Mouse (Mus musculus) hindbrain, embryonic 14.5 days (tissue): Measurements from ENCODE around the gene Dpep3. TPM values are rescaled to one million over a fixed set of nuclear protein-coding genes. Genes with fewer than 3 reads are reported as not detected.

Source experiments
- ATAC-seq: fragments of 200-750 bp; cut with Nextera tagmentation; 2 replicates; pipeline ENCODE4 v1.8.0; 2017; ENCODE audit warnings: moderate number of reproducible peaks, mild to moderate bottlenecking, moderate TSS enrichment, moderate library complexity; ENCODE audit not compliant: low FRiP score
- DNase-seq: peaks from one replicate; pipeline ENCODE4 v3.0.0-alpha.2; 2015; ENCODE audit warnings: low spot score
- H3K27ac ChIP-seq: fragments of 300-500 bp; sonication (generic); 2 replicates; pipeline ENCODE4 v1.5.1; 2014; ENCODE audit warnings: mild to moderate bottlenecking, moderate library complexity
- H3K27me3 ChIP-seq: fragments of 300-500 bp; sonication (generic); 2 replicates; pipeline ENCODE4 v1.6.1; 2014; ENCODE audit warnings: mild to moderate bottlenecking, low read length, mixed read lengths; ENCODE audit not compliant: control insufficient read depth, insufficient read depth
- H3K36me3 ChIP-seq: fragments of 300-500 bp; sonication (generic); replicated peaks from 2 replicates; pipeline ENCODE4 v1.6.1; 2014; ENCODE audit not compliant: control insufficient read depth, insufficient read depth
- H3K4me1 ChIP-seq: fragments of 300-500 bp; sonication (generic); replicated peaks from 2 replicates; pipeline ENCODE4 v1.6.1; 2014; ENCODE audit warnings: antibody characterized with exemption, low read length, mixed read lengths; ENCODE audit not compliant: control insufficient read depth, insufficient read depth
- H3K4me2 ChIP-seq: fragments of 300-500 bp; sonication (generic); replicated peaks from 2 replicates; pipeline ENCODE4 v1.6.1; 2014; ENCODE audit warnings: mild to moderate bottlenecking, moderate library complexity
- H3K4me3 ChIP-seq: fragments of 300-500 bp; sonication (generic); replicated peaks from 2 replicates; pipeline ENCODE4 v1.5.1; 2014; ENCODE audit warnings: mild to moderate bottlenecking, low read length
- H3K9ac ChIP-seq: fragments of 300-500 bp; sonication (generic); 2 replicates; pipeline ENCODE4 v1.6.1; 2014
- H3K9me3 ChIP-seq: fragments of 300-500 bp; sonication (generic); 2 replicates; pipeline ENCODE4 v1.6.1; 2016; ENCODE audit warnings: low read length; ENCODE audit not compliant: control insufficient read depth
- WGBS: fragments of 180-500 bp; shearing (Covaris S2); extraction: QIAGEN DNeasy Blood & Tissue Kit; methylation state at CpG from one replicate; pipeline ENCODE4 v1.1.7; 2014; 5-methylcytosine and 5-hydroxymethylcytosine counted together
- microRNA-seq: library from miRNA; unstranded; fragments of <30 nt; microRNA quantifications from one replicate; pipeline ENCODE4, GENCODE M21; 2016
- polyA plus RNA-seq: library from polyadenylated mRNA; unstranded; fragments of >200 nt; fragmentation: Nextera tagmentation; extraction: Ambion mirVana; gene quantifications from 2 replicates; pipeline ENCODE4 v1.2.1, GENCODE M21; 2014

The Dpep3 gene
- polyA plus RNA-seq, 1 experiment from 2014 or later: not detected

DNA sequence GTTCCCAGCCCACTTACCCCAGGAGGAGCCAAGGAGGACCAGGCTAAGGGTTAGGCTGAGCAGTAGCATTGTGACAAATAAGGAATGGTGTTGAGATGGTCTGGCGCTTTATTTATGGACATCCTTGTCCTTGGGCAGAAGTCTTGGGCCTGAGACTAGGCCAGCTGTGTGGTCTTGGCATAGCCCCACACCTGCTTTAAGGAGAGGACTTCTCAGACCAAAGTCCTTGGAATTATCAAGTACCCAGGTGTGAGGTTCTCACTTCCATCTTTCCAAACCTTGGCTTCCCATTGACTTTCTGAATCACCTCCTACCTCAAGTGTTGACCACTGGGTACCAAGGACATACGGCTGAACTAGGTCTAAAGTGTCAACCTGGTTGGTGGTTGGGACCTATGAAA, 45.5 kb downstream of the Dpep3 start, which contains the start of gene Ctrl:
TSS of gene Ctrl (minus strand) at position 101 of the 400 bp plus-strand sequence.
- Histone ChIP-seq H3K9me3 (no peaks in the 10 kb centered on the region), H3K4me2 (no peak within 1 kb of the TSS), H3K9ac (no peak within 1 kb of the TSS), H3K36me3 (peaks cover 6% of the 10 kb centered on the region; the same call in 1 of the 2 replicates), H3K4me3 (no peak within 1 kb of the TSS), H3K4me1 (peaks cover 18% of the 10 kb centered on the region), H3K27me3 (no peaks in the 10 kb centered on the region), H3K27ac (no peak within 1 kb of the TSS)
- DNase-seq (no peak), ATAC-seq (no peak)
- 94% methylated on average over 2 of the region's 2 CpGs for WGBS

DNA sequence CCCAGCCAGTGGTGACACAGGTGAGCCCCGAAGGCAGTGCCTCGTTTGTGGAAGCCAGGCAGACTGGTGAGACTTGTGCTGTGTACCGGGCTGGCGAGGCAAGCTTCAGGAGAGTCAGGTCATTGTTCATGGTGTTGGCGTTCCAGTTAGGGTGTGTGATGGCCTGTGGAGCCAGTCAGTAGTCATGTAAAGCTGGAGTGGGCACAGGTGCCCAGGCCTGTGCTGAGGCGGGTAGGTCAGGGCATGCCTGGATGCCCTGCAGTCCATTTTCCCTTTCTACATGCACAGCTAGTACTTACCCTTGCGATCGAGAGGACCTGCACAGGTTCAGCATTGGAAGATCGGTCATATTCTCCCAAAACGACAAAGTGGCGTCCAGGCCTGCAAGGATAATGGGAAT, 46.7 kb downstream of the Dpep3 start:
- DNase-seq: no peak
- Histone ChIP-seq H3K4me1 (peaks cover 10% of the 10 kb centered on the region; the same call in 1 of the 2 replicates), H3K9me3 (no peaks in the 10 kb centered on the region), H3K4me2 (no peak overlapping the region), H3K36me3 (peaks cover 6% of the 10 kb centered on the region; the same call in 1 of the 2 replicates), H3K4me3 (no peak overlapping the region), H3K27me3 (no peaks in the 10 kb centered on the region), H3K27ac (no peak overlapping the region), H3K9ac (no peak overlapping the region)
- ATAC-seq: no peak
- WGBS: 90% methylated on average over 11 of the region's 11 CpGs

DNA sequence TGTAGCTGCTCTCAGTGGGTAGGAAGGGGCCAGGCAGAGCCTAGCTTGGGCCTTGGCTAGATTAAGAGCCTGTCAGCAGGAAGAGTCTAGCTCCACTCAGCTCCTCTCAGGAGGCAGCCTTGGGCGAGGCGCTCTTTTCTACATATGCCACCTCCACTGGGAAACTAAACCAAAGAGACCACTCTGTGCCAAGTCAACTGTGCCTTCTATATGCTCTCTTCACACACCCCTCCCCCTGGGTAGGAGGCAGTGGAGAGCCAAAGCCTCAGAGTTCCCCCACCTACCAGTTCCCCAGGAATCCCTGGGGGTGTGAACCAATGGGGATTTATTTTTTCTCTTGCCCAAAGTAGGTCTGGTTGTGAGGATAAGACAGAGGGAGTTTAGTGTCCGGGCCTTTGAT, 48.0 kb downstream of the Dpep3 start:
- ATAC-seq: no peak
- H3K4me3 ChIP-seq: no peak overlapping the region
- H3K27ac ChIP-seq: no peak overlapping the region
- no peak overlapping the region for H3K4me2 ChIP-seq
- H3K9ac ChIP-seq: no peak overlapping the region
- H3K36me3 ChIP-seq: peaks cover 6% of the 10 kb centered on the region; the same call in 1 of the 2 replicates
- no peaks in the 10 kb centered on the region for H3K27me3 ChIP-seq
- DNase-seq: no peak
- H3K9me3 ChIP-seq: no peaks in the 10 kb centered on the region
- H3K4me1 ChIP-seq: peaks cover 7% of the 10 kb centered on the region; the same call in 1 of the 2 replicates
- 95% methylated on average over 3 of the region's 3 CpGs for WGBS

DNA sequence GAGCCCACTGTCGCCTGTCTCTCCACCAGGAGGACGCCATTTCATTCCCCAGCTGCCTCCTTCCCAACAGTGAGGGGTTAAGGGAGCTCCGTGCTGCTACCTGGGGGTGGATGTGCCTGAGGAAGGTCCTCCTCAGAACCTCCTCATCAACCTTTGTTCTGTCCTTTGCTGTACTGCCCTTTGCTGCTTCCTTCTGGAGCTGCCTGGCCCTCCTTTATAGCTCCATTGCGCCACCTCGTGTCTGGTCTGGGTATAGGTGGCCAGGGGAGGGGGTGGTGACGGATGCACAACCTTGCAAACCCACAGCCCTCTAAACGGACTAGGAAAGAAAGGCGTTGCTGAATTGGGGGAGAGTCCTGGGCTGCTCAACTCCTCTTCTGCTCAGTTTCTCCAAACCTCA, 48.6 kb downstream of the Dpep3 start:
- no peaks in the 10 kb centered on the region for H3K27me3 ChIP-seq
- DNase-seq (peak; percentile 86), ATAC-seq (peak; percentile 75)
- H3K27ac ChIP-seq: peak overlapping the region; percentile 79
- peak overlapping the region; percentile 29 for H3K9ac ChIP-seq
- no peak overlapping the region for H3K4me2 ChIP-seq
- peaks cover 6% of the 10 kb centered on the region; the same call in 1 of the 2 replicates for H3K36me3 ChIP-seq
- H3K4me3 ChIP-seq: no peak overlapping the region
- no peaks in the 10 kb centered on the region for H3K4me1 ChIP-seq
- 12% methylated on average over 8 of the region's 8 CpGs for WGBS
- H3K9me3 ChIP-seq: no peaks in the 10 kb centered on the region

DNA sequence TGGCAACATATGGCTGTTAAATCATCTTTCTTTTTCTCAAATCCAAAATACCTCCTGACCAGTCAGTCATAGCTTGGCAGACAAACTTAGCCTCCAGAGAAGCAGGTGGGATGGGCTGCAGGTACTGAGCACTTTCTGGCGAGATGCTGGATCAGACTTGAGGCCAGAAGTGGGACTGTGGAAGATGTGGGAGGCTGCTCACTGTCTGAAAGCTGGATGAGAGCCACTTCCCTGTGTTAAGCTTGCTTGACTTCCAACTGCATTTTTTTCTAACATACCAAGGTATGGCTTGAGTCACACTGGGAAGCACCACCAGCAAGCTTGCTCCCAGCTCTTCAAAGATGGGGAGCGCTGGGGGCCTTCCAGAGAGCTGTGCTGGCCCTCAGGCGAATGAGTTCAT, 54.1 kb downstream of the Dpep3 start:
- ATAC-seq: no peak

More for the DNA sequence above, 54.1 kb downstream of the Dpep3 start:
- Histone ChIP-seq H3K4me2 (no peak overlapping the region), H3K36me3 (peaks cover 12% of the 10 kb centered on the region; the same call in 1 of the 2 replicates), H3K27ac (no peak overlapping the region), H3K27me3 (no peaks in the 10 kb centered on the region), H3K9ac (no peak overlapping the region), H3K4me3 (no peak overlapping the region), H3K9me3 (no peaks in the 10 kb centered on the region), H3K4me1 (no peaks in the 10 kb centered on the region)
- 74% methylated on average over 3 of the region's 3 CpGs for WGBS
- no peak for DNase-seq

Small RNA genes lying within 50 kb of the gene (microRNA-seq; reads per million reads assigned to microRNA genes)
- gene Mir7074: not detected

Other genes with a start within 250 kb of the Dpep3 start
- gene Gfod2, start 220.8 kb downstream of the Dpep3 start, polyA plus RNA-seq: 62.7 and 71.7 TPM in 2 replicates
- gene Ranbp10, start 152.1 kb downstream of the Dpep3 start, polyA plus RNA-seq: 9.1 and 10.4 TPM in 2 replicates
- 0.64 and 1.4 TPM in 2 replicates for gene Tsnaxip1, start 151.7 kb downstream of the Dpep3 start, polyA plus RNA-seq
- 46.3 and 51.7 TPM in 2 replicates for gene Cenpt, start 126.2 kb downstream of the Dpep3 start, polyA plus RNA-seq
- gene Thap11, start 124.3 kb downstream of the Dpep3 start, polyA plus RNA-seq: 46.2 and 51.2 TPM in 2 replicates
- gene Nutf2, start 118.8 kb downstream of the Dpep3 start, polyA plus RNA-seq: 181 TPM in 2 replicates
- gene Edc4, start 98.5 kb downstream of the Dpep3 start, polyA plus RNA-seq: 40.1 and 46.6 TPM in 2 replicates
- 1.4 TPM in 1 of 2 replicates, not detected in the other for gene Nrn1l, start 85.9 kb downstream of the Dpep3 start, polyA plus RNA-seq
- gene Pskh1, start 79.0 kb downstream of the Dpep3 start, polyA plus RNA-seq: 8.2 and 11.0 TPM in 2 replicates
- 2.9 and 3.2 TPM in 2 replicates for gene Ctrl, start 45.6 kb downstream of the Dpep3 start, polyA plus RNA-seq
- 70.1 and 79.8 TPM in 2 replicates for gene Psmb10, start 41.0 kb downstream of the Dpep3 start, polyA plus RNA-seq
- gene Lcat, start 36.0 kb downstream of the Dpep3 start, polyA plus RNA-seq: 3.2 and 3.3 TPM in 2 replicates
- 9.3 and 9.4 TPM in 2 replicates for gene Slc12a4, start 13.3 kb downstream of the Dpep3 start, polyA plus RNA-seq
- 21.3 and 22.4 TPM in 2 replicates for gene Dus2, start 11.9 kb upstream of the Dpep3 start, polyA plus RNA-seq
- gene Dpep2nb, start 26.5 kb upstream of the Dpep3 start, polyA plus RNA-seq: not detected in 2 replicates
- gene Ddx28, start 32.5 kb upstream of the Dpep3 start, polyA plus RNA-seq: 20.3 and 22.1 TPM in 2 replicates
- gene Nfatc3, start 79.4 kb upstream of the Dpep3 start, polyA plus RNA-seq: 2.5 and 2.6 TPM in 2 replicates
- 0.19 TPM in 1 of 2 replicates, not detected in the other for gene Esrp2, start 157.5 kb upstream of the Dpep3 start, polyA plus RNA-seq
- gene Pla2g15, start 171.0 kb upstream of the Dpep3 start, polyA plus RNA-seq: 7.9 and 9.1 TPM in 2 replicates
- gene Slc7a6, start 189.4 kb upstream of the Dpep3 start, polyA plus RNA-seq: 65.8 and 67.3 TPM in 2 replicates
- gene Slc7a6os, start 231.5 kb upstream of the Dpep3 start, polyA plus RNA-seq: 29.2 and 30.2 TPM in 2 replicates
- gene Prmt7, start 231.5 kb upstream of the Dpep3 start, polyA plus RNA-seq: 57.4 and 61.9 TPM in 2 replicates